Mouse (Mus musculus): Measurements from ENCODE around the gene Gm3269.
"Not testable (repeated sequence)": the region's sequence is repeated elsewhere in the genome, so short reads cannot be mapped to it uniquely, and the experiment has no call there.

GRCm38 (mm10) chr14:4821950-4822349 lies 16.0 kb upstream of the Gm3269 start:
- TF ChIP-seq POLR2A (IDR thresholded peaks at IDR 0.05; ENCODE audit: low read depth, low read length); CTCF (IDR thresholded peaks at IDR 0.05; ENCODE audit: extremely low read depth, insufficient read depth, insufficient read length, insufficient replicate concordance): not testable (repeated sequence)

Data from spleen, adult 2 months (tissue).